Comparison of ENCODE assay signal across 8 mouse cellular contexts in genomic region chr7:4123732-4124131, GRCm38 (mm10). TPM values are rescaled to one million over a fixed set of nuclear protein-coding genes. Genes with fewer than 3 reads are reported as not detected.
DNase-seq lines count a peak whose midpoint lies in the region; ATAC-seq and TF ChIP-seq lines count a peak whose summit lies in the region.

No protein-coding gene starts in this region.

- no peaks in the 10 kb centered on the region for H3K9me3 ChIP-seq in E14TG2a.4 (ENCODE audit: low read length)
- no peaks in the 10 kb centered on the region for H3K9me3 ChIP-seq in intestine, embryonic 15.5 days
- no peaks in the 10 kb centered on the region for H3K9me3 ChIP-seq in midbrain, postnatal 0 days (ENCODE audit: low read length)

- H3K4me1 ChIP-seq in E14TG2a.4 (replicated peaks; ENCODE audit: low read depth, low read length): peaks cover 93% of the 10 kb centered on the region
- H3K4me1 ChIP-seq in intestine, embryonic 15.5 days (replicated peaks): peaks cover 10% of the 10 kb centered on the region
- H3K4me1 ChIP-seq in midbrain, postnatal 0 days (ENCODE audit: insufficient read depth, low read length): peaks cover 17% of the 10 kb centered on the region

- H3K27me3 ChIP-seq in E14TG2a.4 (ENCODE audit: insufficient read depth, low read length): no peaks in the 10 kb centered on the region
- peaks cover 18% of the 10 kb centered on the region for H3K27me3 ChIP-seq in intestine, embryonic 15.5 days (replicated peaks)
- H3K27me3 ChIP-seq in midbrain, postnatal 0 days (ENCODE audit: insufficient read depth, low read length): no peaks in the 10 kb centered on the region

- DNase-seq in NIH3T3 (ENCODE audit: low read depth): peak; percentile 79
- peak; percentile 67 for DNase-seq in fibroblast of lung, adult 2 months (ENCODE audit: low read depth)
- DNase-seq in midbrain, postnatal 0 days (ENCODE audit: low spot score): peak; percentile 95
- DNase-seq in lung, postnatal 36 days: no peak
- DNase-seq in urinary bladder, postnatal 36 days (ENCODE audit: low spot score in 2 of 2): no peak

- no peak for TF ChIP-seq CTCF in E14TG2a.4 (conservative IDR thresholded peaks at IDR 0.05; ENCODE audit: low read length)
- no peak for TF ChIP-seq CTCF in midbrain, postnatal 0 days (IDR thresholded peaks at IDR 0.05)

- H3K27ac ChIP-seq in intestine, embryonic 15.5 days: no peak overlapping the region
- peak overlapping the region; percentile 83 for H3K27ac ChIP-seq in midbrain, postnatal 0 days (ENCODE audit: low read depth, low read length)

- H3K36me3 ChIP-seq in E14TG2a.4 (ENCODE audit: insufficient read depth, low read length): peaks cover 22% of the 10 kb centered on the region
- no peaks in the 10 kb centered on the region for H3K36me3 ChIP-seq in intestine, embryonic 15.5 days
- H3K36me3 ChIP-seq in midbrain, postnatal 0 days (ENCODE audit: insufficient read depth, low read length): peaks cover 15% of the 10 kb centered on the region

- H3K4me3 ChIP-seq in E14TG2a.4 (replicated peaks; ENCODE audit: low read length): peak overlapping the region; percentile 75
- H3K4me3 ChIP-seq in intestine, embryonic 15.5 days (replicated peaks): no peak overlapping the region
- H3K4me3 ChIP-seq in midbrain, postnatal 0 days (ENCODE audit: low read depth, low read length): peak overlapping the region; percentile 7; the same call in 1 of the 2 replicates

- 63% methylated on average over 1 of the region's 1 CpGs for WGBS in intestine, embryonic 15.5 days
- WGBS in midbrain, postnatal 0 days: 20% methylated on average over 1 of the region's 1 CpGs

- no peak overlapping the region for H3K4me2 ChIP-seq in intestine, embryonic 15.5 days (replicated peaks)
- peak overlapping the region; percentile 45 for H3K4me2 ChIP-seq in midbrain, postnatal 0 days (ENCODE audit: low read depth, low read length, poor library complexity, severe bottlenecking)

- peak; percentile 48 for ATAC-seq in intestine, embryonic 15.5 days
- peak; percentile 76 for ATAC-seq in midbrain, postnatal 0 days (ENCODE audit: low FRiP score)
- ATAC-seq in inflammation-experienced regulatory T-cells, adult 6 months: no peak

- H3K9ac ChIP-seq in intestine, embryonic 15.5 days: no peak overlapping the region
- H3K9ac ChIP-seq in midbrain, postnatal 0 days (replicated peaks; ENCODE audit: low read length, poor library complexity, severe bottlenecking): peak overlapping the region; percentile 47; the same call in 1 of the 2 replicates

RNA-seq across cellular contexts. Expression of gene Ttyh1, which starts 4.5 kb away (rescaled TPM):
- 7.1 and 9.7 TPM in 2 replicates for polyA plus RNA-seq in intestine, embryonic 15.5 days (2015; fragmentation: Nextera tagmentation; extraction: Ambion mirVana)
- total RNA-seq in midbrain, postnatal 0 days (2014; rRNA removed): 433 and 742 TPM in 2 replicates
- 186 and 226 TPM in 2 replicates for polyA plus RNA-seq in midbrain, postnatal 0 days (2015; fragmentation: Nextera tagmentation; extraction: Ambion mirVana)
- polyA plus RNA-seq in inflammation-experienced regulatory T-cells, adult 6 months (2017; shearing (Covaris generic)): under 1 TPM; 0.47 to 0.95 (median 0.62) TPM

RNA-seq across cellular contexts. Expression of gene Leng8, which starts 13.1 kb away (rescaled TPM):
- 46.3 and 49.2 TPM in 2 replicates for polyA plus RNA-seq in intestine, embryonic 15.5 days (2015; fragmentation: Nextera tagmentation; extraction: Ambion mirVana)
- 176 and 253 TPM in 2 replicates for total RNA-seq in midbrain, postnatal 0 days (2014; rRNA removed)
- 52.7 and 64.1 TPM in 2 replicates for polyA plus RNA-seq in midbrain, postnatal 0 days (2015; fragmentation: Nextera tagmentation; extraction: Ambion mirVana)
- polyA plus RNA-seq in inflammation-experienced regulatory T-cells, adult 6 months (2017; shearing (Covaris generic)): 10 to 100 TPM; 22.6 to 40.2 (median 24.9) TPM

RNA-seq across cellular contexts. Expression of gene Leng9, which starts 26.4 kb away (rescaled TPM):
- 4.5 and 4.9 TPM in 2 replicates for polyA plus RNA-seq in intestine, embryonic 15.5 days (2015; fragmentation: Nextera tagmentation; extraction: Ambion mirVana)
- total RNA-seq in midbrain, postnatal 0 days (2014; rRNA removed): 3.3 and 4.9 TPM in 2 replicates
- 4.7 and 5.3 TPM in 2 replicates for polyA plus RNA-seq in midbrain, postnatal 0 days (2015; fragmentation: Nextera tagmentation; extraction: Ambion mirVana)
- polyA plus RNA-seq in inflammation-experienced regulatory T-cells, adult 6 months (2017; shearing (Covaris generic)): 1 to 10 TPM; 6.3 to 9.5 (median 7.2) TPM

RNA-seq across cellular contexts. Expression of gene Cdc42ep5, which starts 40.9 kb away (rescaled TPM):
- polyA plus RNA-seq in intestine, embryonic 15.5 days (2015; fragmentation: Nextera tagmentation; extraction: Ambion mirVana): 66.3 and 68.6 TPM in 2 replicates
- total RNA-seq in midbrain, postnatal 0 days (2014; rRNA removed): 6.6 and 9.7 TPM in 2 replicates
- 8.3 and 8.5 TPM in 2 replicates for polyA plus RNA-seq in midbrain, postnatal 0 days (2015; fragmentation: Nextera tagmentation; extraction: Ambion mirVana)
- not detected for polyA plus RNA-seq in inflammation-experienced regulatory T-cells, adult 6 months (2017; shearing (Covaris generic))

Comparison
In these comparisons a context has a peak if more than half of its experiments do, and no peak if none do; other contexts are left out.
1. DNase-seq: peak in NIH3T3 (single experiment), fibroblast of lung, adult 2 months (single experiment) and midbrain, postnatal 0 days (single experiment); none in lung, postnatal 36 days (single experiment) and urinary bladder, postnatal 36 days (0 of 2).
2. RNA of gene Ttyh1, which starts 4.5 kb away (polyA plus RNA-seq): 186 to 226 TPM in midbrain, postnatal 0 days; 7.1 to 9.7 TPM in intestine, embryonic 15.5 days and 0.47 to 0.95 TPM in inflammation-experienced regulatory T-cells, adult 6 months; every median in the first group is over 10 times any median in the second.